Mouse (Mus musculus): ENCODE data around the gene Tnfrsf8. TPM values are rescaled to one million over a fixed set of nuclear protein-coding genes. Genes with fewer than 3 reads are reported as not detected.
"Not testable (repeated sequence)": the region's sequence is repeated elsewhere in the genome, so short reads cannot be mapped to it uniquely, and the experiment has no call there.

Gene Tnfrsf8
- polyA plus RNA-seq (2016; fragmentation: Nextera tagmentation; extraction: Ambion mirVana) = 0.08 and 0.09 TPM in 2 replicates

- H3K9me3 ChIP-seq = no peaks in the 10 kb centered on the region
- no peak for DNase-seq (ENCODE audit: low spot score)
- peak within 1 kb of the TSS; percentile 13; the same call in 1 of the 2 replicates for H3K4me3 ChIP-seq
- H3K4me1 ChIP-seq (replicated peaks) = peaks cover 5% of the 10 kb centered on the region; the same call in 1 of the 2 replicates
- no peak within 1 kb of the TSS for H3K27ac ChIP-seq
- 3% methylated on average over 24 of the region's 24 CpGs for WGBS
- no peaks in the 10 kb centered on the region for H3K36me3 ChIP-seq
- H3K27me3 ChIP-seq (ENCODE audit: insufficient read depth, poor library complexity, severe bottlenecking) = peaks cover 23% of the 10 kb centered on the region
These were observed at the start of gene Tnfrsf8 for GRCm38 (mm10) chr4:145314836-145315467. Gene Tnfrsf8 (minus strand): TSS chr4:145315164.

GRCm38 (mm10) chr4:145361635-145362034 lies 46.7 kb upstream of the Tnfrsf8 start:
- not testable (repeated sequence) for H3K36me3 ChIP-seq; H3K9me3 ChIP-seq; H3K27me3 ChIP-seq (ENCODE audit: insufficient read depth, poor library complexity, severe bottlenecking); H3K4me1 ChIP-seq (replicated peaks); H3K4me3 ChIP-seq; DNase-seq (ENCODE audit: low spot score); H3K27ac ChIP-seq

GRCm38 (mm10) chr4:145361065-145361464 lies 46.1 kb upstream of the Tnfrsf8 start:
- DNase-seq (ENCODE audit: low spot score) = peak; percentile 5
- WGBS = 28% methylated on average over 12 of the region's 12 CpGs
- H3K36me3 ChIP-seq = no peaks in the 10 kb centered on the region
- H3K27me3 ChIP-seq (ENCODE audit: insufficient read depth, poor library complexity, severe bottlenecking) = no peaks in the 10 kb centered on the region
- H3K4me1 ChIP-seq (replicated peaks) = no peaks in the 10 kb centered on the region
- H3K9me3 ChIP-seq = no peaks in the 10 kb centered on the region
- no peak overlapping the region for H3K27ac ChIP-seq
- H3K4me3 ChIP-seq = no peak overlapping the region

- H3K36me3 ChIP-seq = no peaks in the 10 kb centered on the region
- H3K27ac ChIP-seq = no peak overlapping the region
- no peaks in the 10 kb centered on the region for H3K4me1 ChIP-seq (replicated peaks)
- no peak for DNase-seq (ENCODE audit: low spot score)
- no peak overlapping the region for H3K4me3 ChIP-seq
- no peaks in the 10 kb centered on the region for H3K9me3 ChIP-seq
- WGBS = 83% methylated on average over 1 of the region's 1 CpGs
- H3K27me3 ChIP-seq (ENCODE audit: insufficient read depth, poor library complexity, severe bottlenecking) = no peaks in the 10 kb centered on the region
These were observed 45.6 kb upstream of the Tnfrsf8 start for GRCm38 (mm10) chr4:145360567-145360966.

- no peak for DNase-seq (ENCODE audit: low spot score)
- no peaks in the 10 kb centered on the region for H3K9me3 ChIP-seq
- no peak overlapping the region for H3K4me3 ChIP-seq
- H3K27me3 ChIP-seq (ENCODE audit: insufficient read depth, poor library complexity, severe bottlenecking) = no peaks in the 10 kb centered on the region
- H3K36me3 ChIP-seq = no peaks in the 10 kb centered on the region
- H3K27ac ChIP-seq = no peak overlapping the region
- no peaks in the 10 kb centered on the region for H3K4me1 ChIP-seq (replicated peaks)
These were observed 41.3 kb upstream of the Tnfrsf8 start for GRCm38 (mm10) chr4:145356234-145356633.

GRCm38 (mm10) chr4:145353855-145354254 lies 38.9 kb upstream of the Tnfrsf8 start:
- no peak overlapping the region for H3K27ac ChIP-seq
- H3K4me3 ChIP-seq = no peak overlapping the region
- no peaks in the 10 kb centered on the region for H3K27me3 ChIP-seq (ENCODE audit: insufficient read depth, poor library complexity, severe bottlenecking)
- H3K36me3 ChIP-seq = no peaks in the 10 kb centered on the region
- H3K4me1 ChIP-seq (replicated peaks) = no peaks in the 10 kb centered on the region
- no peaks in the 10 kb centered on the region for H3K9me3 ChIP-seq
- DNase-seq (ENCODE audit: low spot score) = no peak
- WGBS = 57% methylated on average over 2 of the region's 2 CpGs

GRCm38 (mm10) chr4:145344948-145345347 lies 30.0 kb upstream of the Tnfrsf8 start:
- Histone ChIP-seq H3K9me3 (no peaks in the 10 kb centered on the region), H3K36me3 (no peaks in the 10 kb centered on the region), H3K27me3 (ENCODE audit: insufficient read depth, poor library complexity, severe bottlenecking) (no peaks in the 10 kb centered on the region), H3K4me1 (replicated peaks) (no peaks in the 10 kb centered on the region), H3K27ac (no peak overlapping the region), H3K4me3 (no peak overlapping the region)
- WGBS = 94% methylated on average over 1 of the region's 1 CpGs
- DNase-seq (ENCODE audit: low spot score) = no peak

- no peak overlapping the region for H3K27ac ChIP-seq
- 83% methylated on average over 6 of the region's 6 CpGs for WGBS
- H3K4me3 ChIP-seq = no peak overlapping the region
- no peaks in the 10 kb centered on the region for H3K9me3 ChIP-seq
- no peak for DNase-seq (ENCODE audit: low spot score)
- no peaks in the 10 kb centered on the region for H3K36me3 ChIP-seq
- H3K27me3 ChIP-seq (ENCODE audit: insufficient read depth, poor library complexity, severe bottlenecking) = no peaks in the 10 kb centered on the region
- no peaks in the 10 kb centered on the region for H3K4me1 ChIP-seq (replicated peaks)
These were observed 27.2 kb upstream of the Tnfrsf8 start for GRCm38 (mm10) chr4:145341879-145342809.

GRCm38 (mm10) chr4:145337906-145338858 lies 23.2 kb upstream of the Tnfrsf8 start:
- Histone ChIP-seq H3K9me3 (no peaks in the 10 kb centered on the region), H3K36me3 (no peaks in the 10 kb centered on the region), H3K4me3 (no peak overlapping the region), H3K27ac (no peak overlapping the region), H3K4me1 (replicated peaks) (no peaks in the 10 kb centered on the region), H3K27me3 (ENCODE audit: insufficient read depth, poor library complexity, severe bottlenecking) (no peaks in the 10 kb centered on the region)
- no peak for DNase-seq (ENCODE audit: low spot score)
- WGBS = 84% methylated on average over 9 of the region's 9 CpGs

GRCm38 (mm10) chr4:145336587-145336986 lies 21.6 kb upstream of the Tnfrsf8 start:
- DNase-seq (ENCODE audit: low spot score) = no peak
- H3K9me3 ChIP-seq = no peaks in the 10 kb centered on the region
- H3K27ac ChIP-seq = no peak overlapping the region
- H3K4me1 ChIP-seq (replicated peaks) = no peaks in the 10 kb centered on the region
- no peaks in the 10 kb centered on the region for H3K36me3 ChIP-seq
- 80% methylated on average over 5 of the region's 5 CpGs for WGBS
- no peak overlapping the region for H3K4me3 ChIP-seq
- no peaks in the 10 kb centered on the region for H3K27me3 ChIP-seq (ENCODE audit: insufficient read depth, poor library complexity, severe bottlenecking)

GRCm38 (mm10) chr4:145336019-145336418 lies 21.1 kb upstream of the Tnfrsf8 start:
- H3K27me3 ChIP-seq (ENCODE audit: insufficient read depth, poor library complexity, severe bottlenecking) = no peaks in the 10 kb centered on the region
- 76% methylated on average over 1 of the region's 1 CpGs for WGBS
- H3K9me3 ChIP-seq = no peaks in the 10 kb centered on the region
- no peak for DNase-seq (ENCODE audit: low spot score)
- H3K36me3 ChIP-seq = no peaks in the 10 kb centered on the region
- H3K4me3 ChIP-seq = no peak overlapping the region
- no peak overlapping the region for H3K27ac ChIP-seq
- no peaks in the 10 kb centered on the region for H3K4me1 ChIP-seq (replicated peaks)

GRCm38 (mm10) chr4:145323631-145324030 lies 8.7 kb upstream of the Tnfrsf8 start:
- no peak overlapping the region for H3K27ac ChIP-seq
- H3K9me3 ChIP-seq = no peaks in the 10 kb centered on the region
- H3K36me3 ChIP-seq = no peaks in the 10 kb centered on the region
- H3K4me3 ChIP-seq = no peak overlapping the region
- DNase-seq (ENCODE audit: low spot score) = no peak
- no peaks in the 10 kb centered on the region for H3K4me1 ChIP-seq (replicated peaks)
- no peaks in the 10 kb centered on the region for H3K27me3 ChIP-seq (ENCODE audit: insufficient read depth, poor library complexity, severe bottlenecking)
- WGBS = 63% methylated on average over 3 of the region's 3 CpGs
